Mouse (Mus musculus) urinary bladder, postnatal 14 days (tissue): ENCODE results near the gene Magt1.
A peak's percentile ranks its signal among the peaks of the same experiment; 100 is the strongest.
"Not testable (repeated sequence)": the region's sequence is repeated elsewhere in the genome, so short reads cannot be mapped to it uniquely, and the experiment has no call there.

ENCODE experiments used
- DNase-seq: peaks from one replicate; pipeline ENCODE4 v3.0.0; 2021; ENCODE audit warnings: low spot score

Magt1 gene

DNA sequence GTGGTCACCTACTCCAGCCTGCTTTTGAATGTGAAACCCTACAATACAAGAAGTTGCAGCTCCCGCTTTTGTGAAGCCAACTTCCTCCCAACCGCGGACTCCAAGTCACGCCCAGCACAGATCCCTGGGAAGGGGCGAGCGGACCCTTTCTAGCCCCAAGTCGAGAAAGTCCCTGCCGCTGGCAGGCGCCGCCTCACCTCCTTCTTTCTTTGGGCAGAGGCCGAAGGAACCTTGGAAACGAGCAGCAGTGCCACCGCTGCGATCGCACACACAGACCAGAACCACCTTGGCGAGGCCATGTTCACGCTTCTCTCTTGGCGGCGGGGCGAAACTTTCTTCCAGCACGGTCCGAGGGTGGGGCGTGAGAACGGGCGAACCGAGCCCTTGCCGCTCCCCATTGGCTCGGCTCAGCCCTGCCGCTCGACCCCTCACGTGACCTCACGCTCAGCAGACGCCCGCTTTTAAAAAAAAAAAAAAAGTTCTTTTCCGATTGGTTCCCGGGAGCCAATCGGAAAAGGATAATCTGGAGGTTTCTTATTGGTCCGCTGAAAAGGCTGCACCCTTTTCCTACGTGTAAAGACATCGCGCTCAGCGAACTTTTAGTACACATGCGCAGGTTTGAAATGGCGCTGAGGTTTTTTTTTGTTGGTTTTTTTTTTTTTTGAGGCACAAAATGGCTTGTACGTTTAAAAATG, at the start of gene Magt1:
TSS of gene Magt1 (minus strand) at position 442 of the 695 bp plus-strand sequence.
- DNase-seq: peak; percentile 86

- DNase-seq: no peak
Observed at GRCm38 (mm10) chrX:106048191-106048590, 36.5 kb upstream of the Magt1 start.

- DNase-seq: no peak
Observed at GRCm38 (mm10) chrX:106045928-106046327, 34.2 kb upstream of the Magt1 start.

- no peak for DNase-seq
Observed at GRCm38 (mm10) chrX:106045455-106045854, 33.7 kb upstream of the Magt1 start.

- DNase-seq: peak; percentile 20
Observed at GRCm38 (mm10) chrX:106043863-106044617, 32.3 kb upstream of the Magt1 start.

DNA sequence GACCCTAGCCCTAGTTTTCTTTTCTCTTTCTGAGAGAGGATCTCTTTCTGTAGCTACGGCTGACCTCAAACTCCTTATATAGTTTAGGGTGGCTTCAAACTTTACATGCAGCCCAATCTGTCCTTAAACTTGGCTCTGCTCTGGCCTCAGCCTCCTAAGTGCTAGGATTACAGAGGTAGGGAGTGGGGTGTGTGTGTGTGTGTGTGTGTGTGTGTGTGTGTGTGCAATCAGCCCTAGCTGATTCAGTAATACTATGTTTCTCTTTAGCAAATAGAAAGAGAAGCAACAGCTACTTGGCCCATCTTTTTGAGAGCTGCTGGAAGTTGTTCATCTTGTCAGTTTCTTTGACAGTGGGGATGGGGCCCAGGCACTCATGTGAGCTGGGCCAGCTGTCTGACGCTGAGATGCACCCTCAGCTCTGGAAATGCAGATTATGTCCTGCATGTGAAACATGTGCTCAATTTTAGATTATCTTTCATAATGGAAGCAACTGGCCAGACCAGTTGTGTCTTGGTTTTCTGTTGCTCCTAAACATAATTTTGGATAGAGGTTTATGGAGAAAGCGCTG, 25.6 kb upstream of the Magt1 start:
- no peak for DNase-seq

GRCm38 (mm10) chrX:106035727-106036126, 24.0 kb upstream of the Magt1 start:
- DNase-seq: no peak

GRCm38 (mm10) chrX:106031124-106031523, 19.4 kb upstream of the Magt1 start:
- no peak for DNase-seq

DNA sequence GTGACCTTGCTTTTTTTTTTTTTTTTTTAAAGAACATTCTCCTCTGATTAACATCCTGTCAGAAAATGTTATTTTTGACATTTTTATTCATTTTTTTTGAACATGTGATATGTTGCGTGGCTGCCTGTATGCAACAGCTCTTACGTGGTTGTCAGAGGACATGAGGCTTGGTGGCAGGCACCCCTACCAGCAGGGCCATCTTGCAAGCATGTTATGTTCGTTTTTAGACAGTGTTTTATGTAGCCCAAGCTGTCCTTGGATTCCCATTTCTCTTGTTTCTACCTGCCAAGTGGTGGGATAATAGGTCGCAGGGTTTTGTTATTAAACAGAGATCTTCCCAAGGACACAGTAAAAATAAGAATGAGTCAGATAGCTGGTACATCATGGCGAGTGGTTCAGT, 18.5 kb upstream of the Magt1 start:
- DNase-seq: no peak

DNA sequence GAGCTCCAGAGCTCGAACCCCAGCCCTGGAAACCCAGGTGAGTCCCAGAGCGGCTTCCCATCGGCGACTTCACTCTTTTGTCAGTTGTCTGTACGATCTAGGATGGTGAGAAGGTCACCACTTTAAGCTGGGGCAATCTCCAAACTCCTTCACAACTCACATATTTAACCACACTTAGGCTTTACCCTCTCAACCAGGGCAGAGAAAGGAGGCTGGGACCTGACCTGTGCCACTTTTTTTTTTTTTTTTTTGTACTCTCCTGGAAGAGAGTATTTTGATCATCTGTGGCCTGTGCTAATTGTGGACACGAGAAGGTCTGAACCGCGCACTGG, 15.6 kb upstream of the Magt1 start:
- DNase-seq: no peak

DNA sequence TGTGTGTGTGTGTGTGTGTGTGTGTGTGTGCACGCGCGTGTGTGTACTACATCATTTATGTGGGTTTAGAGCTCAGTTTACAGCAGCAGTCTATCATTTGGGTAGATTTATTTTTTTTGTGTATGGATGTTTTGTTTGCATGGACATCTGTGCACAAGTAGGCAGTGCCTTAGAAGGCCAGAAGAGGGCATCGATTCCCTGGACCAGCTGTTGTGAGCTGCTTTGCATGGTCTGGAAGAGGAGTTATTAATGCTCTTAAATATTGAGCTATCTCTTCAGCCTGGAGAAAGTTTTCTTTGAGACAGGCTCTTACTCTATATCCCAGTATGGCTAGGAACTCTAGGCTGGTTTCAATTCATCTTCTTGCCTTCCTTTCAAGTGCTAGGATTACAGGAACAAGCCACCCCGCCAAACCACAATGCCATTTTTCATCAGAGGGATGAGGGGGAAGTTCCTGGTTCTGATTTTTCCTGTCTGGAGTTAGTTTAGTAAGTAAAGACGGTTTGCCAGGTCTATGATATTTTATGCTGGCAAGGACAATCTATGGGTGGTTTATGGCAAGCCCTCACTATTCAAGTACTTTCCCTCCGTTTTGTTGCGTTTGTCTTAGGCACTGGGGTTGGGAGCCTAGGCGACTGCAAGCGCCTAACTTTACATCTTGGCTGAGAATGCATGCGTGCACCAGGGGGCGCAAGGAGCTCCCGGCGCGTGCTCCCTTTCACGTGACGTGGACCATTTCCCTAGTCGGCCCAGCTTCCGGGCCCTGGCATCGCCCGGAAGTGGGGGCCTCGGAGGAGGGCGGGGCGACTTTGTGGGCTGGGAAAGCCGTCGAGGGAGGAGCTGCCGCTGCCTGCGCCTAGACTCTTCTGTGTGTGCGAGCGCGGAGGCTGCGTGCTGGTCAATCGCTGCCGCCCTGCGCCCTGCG, 15.0 kb upstream of the Magt1 start, which contains the start of gene Atp7a:
TSS of gene Atp7a (plus strand) at position 859 of the 925 bp plus-strand sequence.
- DNase-seq: peak; percentile 94

GRCm38 (mm10) chrX:106017516-106017915, 5.8 kb upstream of the Magt1 start:
- DNase-seq: no peak

DNA sequence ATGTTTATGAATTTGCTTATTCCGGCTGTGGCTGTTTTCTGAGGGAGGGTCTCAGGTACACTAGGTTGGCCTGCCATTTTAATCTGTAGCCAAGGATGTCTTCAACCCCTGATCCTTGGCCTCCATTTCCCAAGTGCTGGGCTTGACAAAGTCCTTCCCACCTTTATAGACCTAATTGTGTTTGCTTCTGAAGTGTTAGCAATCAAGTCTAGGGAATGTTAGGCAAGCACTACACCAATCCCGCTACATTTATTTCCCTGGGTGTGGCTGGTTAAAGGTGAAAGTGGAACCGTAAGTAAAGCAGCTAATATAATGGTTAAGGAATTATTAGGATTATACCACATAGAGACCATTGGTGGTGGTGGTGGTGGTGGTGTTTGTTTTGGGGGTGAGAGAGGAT, 5.4 kb upstream of the Magt1 start:
- no peak for DNase-seq

DNA sequence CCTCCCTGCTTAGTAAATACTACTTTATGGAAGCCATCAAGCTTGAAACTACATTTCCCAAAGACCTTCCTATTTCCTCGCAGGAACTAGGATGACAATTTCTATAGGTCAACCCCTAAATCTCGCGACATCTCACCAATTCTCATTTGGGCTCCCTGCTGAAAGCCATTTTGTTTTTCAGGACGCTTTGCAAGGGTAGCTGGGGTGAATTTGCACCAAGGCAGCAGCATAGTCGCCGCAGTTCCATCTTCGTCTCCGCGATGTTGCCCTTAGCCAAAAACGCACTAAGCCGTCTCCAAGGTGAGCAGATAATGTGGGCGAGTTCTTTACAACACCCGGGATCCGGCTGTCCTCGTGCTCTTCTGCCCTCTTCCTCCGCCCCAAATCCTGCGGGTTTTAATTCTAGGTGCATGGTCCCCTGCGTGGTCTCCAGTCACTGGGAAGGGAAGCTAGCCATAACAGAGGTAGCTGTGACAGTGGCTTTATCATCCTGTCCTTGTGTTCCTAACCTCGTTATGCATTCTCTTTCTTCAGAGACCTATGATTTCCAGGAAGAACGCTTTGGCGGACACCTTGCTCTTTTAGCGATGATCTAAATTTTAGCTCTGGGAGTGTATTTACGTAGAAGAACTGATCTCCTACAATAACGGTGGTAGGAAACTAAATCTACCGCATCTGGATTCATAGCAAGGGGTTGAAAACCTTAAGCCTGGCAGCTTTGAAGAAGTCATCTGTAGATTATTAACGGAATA, 4.0 kb upstream of the Magt1 start, which contains the start of gene Cox7b:
TSS of gene Cox7b (plus strand) at position 130 of the 752 bp plus-strand sequence.
- DNase-seq: peak; percentile 78

GRCm38 (mm10) chrX:106014741-106015377, 3.2 kb upstream of the Magt1 start:
- not testable (repeated sequence) for DNase-seq

- peak; percentile 58 for DNase-seq
Observed at GRCm38 (mm10) chrX:106013217-106013616, 1.5 kb upstream of the Magt1 start.

DNA sequence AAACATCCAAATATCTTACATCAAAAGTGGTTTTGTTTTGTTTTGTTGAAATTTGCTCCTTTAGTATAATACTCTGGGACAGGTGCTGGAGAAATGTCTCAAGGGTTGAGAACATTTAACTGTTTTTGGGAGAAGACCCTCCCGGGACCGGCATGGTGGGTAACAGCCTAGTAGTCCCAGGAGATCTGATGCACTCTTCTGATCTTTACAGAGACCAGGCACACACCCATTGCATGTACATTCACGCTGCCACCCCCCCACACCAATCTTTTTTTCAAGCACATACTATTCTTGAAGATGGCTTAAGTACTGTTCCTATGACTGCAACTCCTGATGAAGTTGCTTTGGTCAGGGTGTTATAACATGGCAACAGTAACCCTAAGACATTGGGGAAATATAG, 853 bp upstream of the Magt1 start:
- no peak for DNase-seq

DNA sequence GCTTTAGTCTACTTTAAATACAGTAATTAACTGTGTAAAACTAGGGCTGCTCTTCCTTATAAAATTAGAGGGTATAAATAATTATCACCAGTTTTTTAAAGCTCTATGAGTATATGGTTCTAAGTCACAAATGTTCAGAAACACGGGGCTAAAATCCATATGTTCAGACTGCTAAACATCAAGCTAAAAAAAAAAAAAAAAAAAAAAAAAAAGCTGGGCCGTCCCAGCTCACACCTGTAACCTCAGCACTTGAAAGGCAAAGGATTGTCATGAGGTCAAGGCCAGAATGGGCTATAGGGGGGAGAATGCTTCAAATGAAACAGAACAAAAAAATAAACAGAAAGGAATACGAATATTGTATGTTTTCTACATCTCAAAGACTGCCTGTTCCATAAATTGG, 944 bp downstream of the Magt1 start:
- DNase-seq: no peak

DNA sequence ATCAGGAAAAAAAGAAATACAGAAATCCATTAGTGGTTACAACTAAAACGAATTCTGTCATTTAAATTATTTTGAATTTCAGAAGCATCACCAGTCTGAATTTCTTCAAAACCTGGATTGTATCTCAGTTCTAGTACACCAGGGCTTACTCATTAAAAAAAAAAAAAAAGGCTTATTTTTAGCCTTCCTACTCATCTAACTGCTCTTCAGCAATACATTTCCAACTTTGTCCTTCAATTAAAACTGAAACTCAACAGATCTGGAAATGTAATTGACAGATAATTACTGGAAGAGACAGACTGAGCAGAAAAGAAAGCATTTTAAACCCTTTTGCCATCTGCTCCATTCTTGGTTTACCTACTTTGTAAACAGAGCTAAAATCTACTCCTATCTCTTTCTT, 10.1 kb downstream of the Magt1 start:
- no peak for DNase-seq

DNA sequence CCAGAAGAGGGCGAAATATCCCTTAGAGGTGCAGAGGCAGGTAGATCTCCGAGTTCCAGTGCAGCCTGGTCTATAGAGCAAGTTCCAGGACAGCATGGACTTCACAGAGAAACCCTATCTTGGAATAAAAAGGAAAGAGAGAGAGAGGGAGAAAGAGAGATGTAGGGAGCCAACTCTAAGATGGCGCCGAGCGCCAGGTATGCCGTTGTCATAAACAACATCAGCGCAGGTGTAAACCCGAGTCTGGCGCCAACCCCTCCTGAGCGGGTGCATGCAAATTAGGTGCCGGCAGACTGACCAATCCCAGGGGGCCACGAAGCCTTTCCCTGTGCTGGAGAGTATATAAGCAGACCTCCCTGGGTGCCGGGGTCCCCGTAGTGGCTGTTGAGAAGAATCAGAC, 54.6 kb downstream of the Magt1 start:
- DNase-seq: not testable (repeated sequence)

GRCm38 (mm10) chrX:105953999-105954398, 57.7 kb downstream of the Magt1 start:
- DNase-seq: no peak
